Comparison of ENCODE assay signal across 21 mouse cellular contexts in genomic region chr13:42358588-42358987, GRCm38 (mm10). TPM values are rescaled to one million over a fixed set of nuclear protein-coding genes. Genes with fewer than 3 reads are reported as not detected.
A peak's percentile ranks its signal among the peaks of the same experiment; 100 is the strongest.
DNase-seq lines count a peak whose midpoint lies in the region; ATAC-seq lines count a peak whose summit lies in the region.
"Had no signal": no experiment of that assay in that cellular context is flagged by ENCODE, and none has a peak within 500 bp of the region (broad histone marks: within the 10 kb centered on the region; RNA-seq: fewer than 3 reads in every experiment).

No protein-coding gene starts in this region.

- H3K9me3 ChIP-seq in kidney, embryonic 15.5 days (replicated peaks) = no peaks in the 10 kb centered on the region
- H3K9me3 ChIP-seq: hindbrain, embryonic 10.5 days; midbrain, embryonic 13.5 days had no signal

- no peaks in the 10 kb centered on the region for H3K27me3 ChIP-seq in kidney, embryonic 15.5 days
- H3K27me3 ChIP-seq: midbrain, embryonic 13.5 days had no signal

- H3K9ac ChIP-seq in kidney, embryonic 15.5 days = no peak overlapping the region
- H3K9ac ChIP-seq: liver, embryonic 14.5 days; lung, embryonic 14.5 days; midbrain, embryonic 13.5 days had no signal

- 31% methylated on average over 9 of the region's 9 CpGs for WGBS in large intestine, adult 2 months
- 85% methylated on average over 9 of the region's 9 CpGs for WGBS in kidney, embryonic 15.5 days

- DNase-seq in left cerebral cortex, adult 18-20 months (ENCODE audit: low spot score in 2 of 2) = peak; percentile 2 to 15
- no peak for DNase-seq in left cerebral cortex, postnatal 4 days
- DNase-seq in 3T3-L1 (ENCODE audit: low read depth, low spot score) (peak; percentile 10), NIH3T3 (ENCODE audit: low read depth) (peak; percentile 46), MN1 (ENCODE audit: low spot score) (no peak)
- DNase-seq in large intestine, adult 2 months (ENCODE audit: low read depth, low spot score) = peak; percentile 81
- DNase-seq in cerebellum, adult 8-10 months = no peak
- DNase-seq: adrenal gland, postnatal 36 days; cerebellum, adult 11 months; cerebellum, postnatal 10 days; gastrocnemius, adult 2 months; kidney, adult 2 months; kidney, postnatal 10 days; lung, embryonic 14.5 days; thymus, postnatal 14 days had no signal

- no peak overlapping the region for H3K27ac ChIP-seq in kidney, embryonic 15.5 days
- H3K27ac ChIP-seq: gastrocnemius, adult 2 months; hindbrain, embryonic 10.5 days; liver, embryonic 14.5 days; midbrain, embryonic 13.5 days had no signal

- no peak overlapping the region for H3K4me3 ChIP-seq in kidney, embryonic 15.5 days (replicated peaks)
- H3K4me3 ChIP-seq: gastrocnemius, adult 2 months; hindbrain, embryonic 10.5 days; midbrain, embryonic 13.5 days had no signal

- intact Hi-C loops in left cerebral cortex, postnatal 4 days (cut with DNase I) = no loop called here

- no peak overlapping the region for H3K4me2 ChIP-seq in kidney, embryonic 15.5 days
- H3K4me2 ChIP-seq: lung, embryonic 14.5 days; midbrain, embryonic 13.5 days had no signal

- ATAC-seq in kidney, embryonic 15.5 days (replicated peaks; ENCODE audit: low FRiP score) = no peak
- ATAC-seq: midbrain, embryonic 13.5 days had no signal

- peaks cover 6% of the 10 kb centered on the region for H3K4me1 ChIP-seq in kidney, embryonic 15.5 days
- H3K4me1 ChIP-seq: hindbrain, embryonic 10.5 days; midbrain, embryonic 13.5 days had no signal

- no peaks in the 10 kb centered on the region for H3K36me3 ChIP-seq in kidney, embryonic 15.5 days
- H3K36me3 ChIP-seq: hindbrain, embryonic 10.5 days; midbrain, embryonic 13.5 days had no signal

RNA-seq across cellular contexts. Expression of gene Edn1, which starts 57.3 kb away (rescaled TPM):
- 1 to 10 TPM; 2.6 to 3.7 TPM for total RNA-seq in left cerebral cortex, adult 18-20 months (2021)
- total RNA-seq in left cerebral cortex, postnatal 4 days (2021) = 1 to 10 TPM; 1.4 to 1.9 TPM
- polyA plus RNA-seq in large intestine, adult 2 months (2012; rRNA removed) = 0.99 and 1.4 TPM in 2 replicates
- polyA plus RNA-seq in kidney, embryonic 15.5 days (2015; fragmentation: Nextera tagmentation; extraction: Ambion mirVana) = 2.4 and 2.6 TPM in 2 replicates
- total RNA-seq: monocyte, adult 5-6 weeks; neutrophil, adult 5-6 weeks had no signal

Comparison
In these comparisons a context has a peak if more than half of its experiments do, and no peak if none do; other contexts are left out.
1. DNase-seq: peak in left cerebral cortex, adult 18-20 months (2 of 2), 3T3-L1 (single experiment), NIH3T3 (single experiment) and large intestine, adult 2 months (single experiment); none in left cerebral cortex, postnatal 4 days (single experiment), MN1 (single experiment) and cerebellum, adult 8-10 months (single experiment).